Mouse (Mus musculus) CD4-positive helper T cell, adult 2 months (primary cell): ENCODE measurements around the gene Trip11.
A peak's percentile ranks its signal among the peaks of the same experiment; 100 is the strongest.

Source experiments
- DNase-seq: peaks from one replicate; pipeline ENCODE4 v3.0.0-alpha.2; 2012; ENCODE audit warnings: low read depth, missing footprints, low spot score

Gene Trip11

GRCm38 (mm10) chr12:101823161-101823560 is 89.9 kb downstream of the Trip11 start:
- no peak for DNase-seq

- DNase-seq = no peak
Observed at GRCm38 (mm10) chr12:101821596-101821995, 91.5 kb downstream of the Trip11 start.

- DNase-seq = no peak
Observed at GRCm38 (mm10) chr12:101819570-101819969, 93.5 kb downstream of the Trip11 start.

- no peak for DNase-seq
Observed at GRCm38 (mm10) chr12:101818608-101819370, 94.3 kb downstream of the Trip11 start, which contains the start of gene Fbln5. Gene Fbln5 (minus strand): TSS chr12:101819055.

- DNase-seq = no peak
Observed at GRCm38 (mm10) chr12:101818246-101818607, 94.8 kb downstream of the Trip11 start.

- DNase-seq = peak; percentile 26
Observed at GRCm38 (mm10) chr12:101816810-101817209, 96.3 kb downstream of the Trip11 start.

- DNase-seq = no peak
Observed at GRCm38 (mm10) chr12:101815796-101816195, 97.3 kb downstream of the Trip11 start.

GRCm38 (mm10) chr12:101814423-101814822 is 98.6 kb downstream of the Trip11 start:
- DNase-seq = no peak

GRCm38 (mm10) chr12:101811181-101811580 is 101.9 kb downstream of the Trip11 start:
- peak; percentile 17 for DNase-seq

GRCm38 (mm10) chr12:101810515-101810914 is 102.6 kb downstream of the Trip11 start:
- no peak for DNase-seq

- no peak for DNase-seq
Observed at GRCm38 (mm10) chr12:101807400-101807799, 105.7 kb downstream of the Trip11 start.

GRCm38 (mm10) chr12:101802445-101802844 is 110.6 kb downstream of the Trip11 start:
- no peak for DNase-seq

GRCm38 (mm10) chr12:101801744-101802143 is 111.3 kb downstream of the Trip11 start:
- no peak for DNase-seq

- no peak for DNase-seq
Observed at GRCm38 (mm10) chr12:101801051-101801450, 112.0 kb downstream of the Trip11 start.

- no peak for DNase-seq
Observed at GRCm38 (mm10) chr12:101798189-101798922, 114.7 kb downstream of the Trip11 start.

GRCm38 (mm10) chr12:101794458-101794857 is 118.6 kb downstream of the Trip11 start:
- no peak for DNase-seq

- no peak for DNase-seq
Observed at GRCm38 (mm10) chr12:101793221-101793621, 119.8 kb downstream of the Trip11 start.

- DNase-seq = no peak
Observed at GRCm38 (mm10) chr12:101792684-101793083, 120.4 kb downstream of the Trip11 start.

- DNase-seq = no peak
Observed at GRCm38 (mm10) chr12:101789767-101790166, 123.3 kb downstream of the Trip11 start.

GRCm38 (mm10) chr12:101789250-101789649 is 123.8 kb downstream of the Trip11 start:
- no peak for DNase-seq
